ENCODE assay signal across 13 mouse cellular contexts in the genomic region with DNA sequence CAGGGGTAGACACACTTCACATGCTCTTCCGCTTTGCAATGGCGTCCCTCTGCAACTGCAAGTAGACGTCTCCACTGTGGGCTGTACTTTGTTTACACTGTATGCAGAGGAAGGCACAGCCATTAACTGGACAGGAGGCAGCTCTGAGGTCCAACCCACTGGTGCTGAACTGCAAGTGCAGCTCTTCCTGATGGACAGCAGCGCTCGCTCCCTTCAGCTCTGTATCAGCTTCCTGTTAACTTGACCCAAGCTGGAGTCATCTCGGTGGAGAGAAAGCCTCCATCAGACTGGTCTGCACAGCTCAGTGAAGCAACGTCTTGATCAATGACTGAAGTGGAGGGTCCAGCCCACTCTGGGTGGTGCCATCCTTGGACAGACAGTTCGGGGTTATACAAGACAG. TPM values are rescaled to one million over a fixed set of nuclear protein-coding genes. Genes with fewer than 3 reads are reported as not detected.
DNase-seq lines count a peak whose midpoint lies in the region; ATAC-seq lines count a peak whose summit lies in the region.
"Had no signal": no experiment of that assay in that cellular context is flagged by ENCODE, and none has a peak within 500 bp of the region (broad histone marks: within the 10 kb centered on the region; RNA-seq: fewer than 3 reads in every experiment).

No protein-coding gene starts in this region.

- peak; percentile 83 for DNase-seq in heart, adult 11 months
- no peak for DNase-seq in heart, adult 8-10 months (ENCODE audit: low spot score)
- DNase-seq in lung, postnatal 25 days (ENCODE audit: low spot score): no peak
- peak; percentile 50 to 69 for DNase-seq in kidney, postnatal 4 days
- DNase-seq in urinary bladder, postnatal 14 days (ENCODE audit: low spot score): no peak
- DNase-seq in gastrocnemius, postnatal 4 days (ENCODE audit: low spot score in 2 of 2): no peak
- DNase-seq: adrenal gland, postnatal 36 days; B cell, adult 2 months; cerebellum, adult 9-10 months; right cerebral cortex, postnatal 4 days had no signal

- H3K36me3 ChIP-seq in lung, embryonic 16.5 days (ENCODE audit: control insufficient read depth, insufficient read depth, low read length): no peaks in the 10 kb centered on the region
- H3K36me3 ChIP-seq in stomach, embryonic 16.5 days (ENCODE audit: control insufficient read depth, insufficient read depth, low read length): no peaks in the 10 kb centered on the region
- H3K36me3 ChIP-seq: midbrain, embryonic 12.5 days had no signal

- no peaks in the 10 kb centered on the region for H3K9me3 ChIP-seq in lung, embryonic 16.5 days (ENCODE audit: control insufficient read depth, low read length)
- H3K9me3 ChIP-seq in stomach, embryonic 16.5 days (replicated peaks; ENCODE audit: control insufficient read depth, low read length): no peaks in the 10 kb centered on the region
- H3K9me3 ChIP-seq: midbrain, embryonic 12.5 days had no signal

- H3K9ac ChIP-seq in lung, embryonic 16.5 days (ENCODE audit: low read length): no peak overlapping the region
- H3K9ac ChIP-seq in stomach, embryonic 16.5 days (ENCODE audit: low read length): no peak overlapping the region
- H3K9ac ChIP-seq: midbrain, embryonic 12.5 days had no signal

- no peaks in the 10 kb centered on the region for H3K27me3 ChIP-seq in lung, embryonic 16.5 days (ENCODE audit: control insufficient read depth, insufficient read depth, low read depth, low read length)
- no peaks in the 10 kb centered on the region for H3K27me3 ChIP-seq in stomach, embryonic 16.5 days (ENCODE audit: control insufficient read depth, insufficient read depth, low read length)
- H3K27me3 ChIP-seq: midbrain, embryonic 12.5 days had no signal

- H3K27ac ChIP-seq in lung, embryonic 16.5 days (ENCODE audit: low read length): no peak overlapping the region
- no peak overlapping the region for H3K27ac ChIP-seq in stomach, embryonic 16.5 days (ENCODE audit: low read length)
- H3K27ac ChIP-seq: midbrain, embryonic 12.5 days had no signal

- H3K4me2 ChIP-seq in lung, embryonic 16.5 days (ENCODE audit: low read depth, low read length): no peak overlapping the region
- no peak overlapping the region for H3K4me2 ChIP-seq in stomach, embryonic 16.5 days (ENCODE audit: low read depth, low read length)
- H3K4me2 ChIP-seq: midbrain, embryonic 12.5 days had no signal

- WGBS in lung, embryonic 16.5 days: 33% methylated on average over 8 of the region's 8 CpGs
- WGBS in stomach, embryonic 16.5 days: 35% methylated on average over 8 of the region's 8 CpGs

- ATAC-seq in lung, embryonic 16.5 days (ENCODE audit: low read depth): peak; percentile 72
- peak; percentile 54 for ATAC-seq in stomach, embryonic 16.5 days (ENCODE audit: insufficient read depth, low FRiP score)

- H3K4me1 ChIP-seq in lung, embryonic 16.5 days (replicated peaks; ENCODE audit: control insufficient read depth, insufficient read depth, low read length): peaks cover 12% of the 10 kb centered on the region
- H3K4me1 ChIP-seq in stomach, embryonic 16.5 days (ENCODE audit: control insufficient read depth, insufficient read depth, low read length): peaks cover 25% of the 10 kb centered on the region

- no peak overlapping the region for H3K4me3 ChIP-seq in lung, embryonic 16.5 days (ENCODE audit: low read length)
- H3K4me3 ChIP-seq in stomach, embryonic 16.5 days (replicated peaks; ENCODE audit: low read length): no peak overlapping the region
- H3K4me3 ChIP-seq: midbrain, embryonic 12.5 days had no signal

RNA-seq across cellular contexts. Expression of gene Zfp704, which starts 57.6 kb away (rescaled TPM):
- 10 to 100 TPM; 15.6 to 18.2 (median 16.6) TPM for total RNA-seq in heart, adult 8-10 months (2022)
- 8.9 and 9.0 TPM in 2 replicates for polyA plus RNA-seq in lung, embryonic 16.5 days (2015; fragmentation: Nextera tagmentation; extraction: Ambion mirVana)
- 8.5 and 9.5 TPM in 2 replicates for polyA plus RNA-seq in stomach, embryonic 16.5 days (2015; fragmentation: Nextera tagmentation; extraction: Ambion mirVana)
- total RNA-seq in gastrocnemius, postnatal 4 days (2021): 10 to 100 TPM; 29.9 to 30.7 TPM

Comparison
In these comparisons a context has a peak if more than half of its experiments do, and no peak if none do; other contexts are left out.
1. DNase-seq: peak in heart, adult 11 months (single experiment) and kidney, postnatal 4 days (2 of 2); none in heart, adult 8-10 months (single experiment), lung, postnatal 25 days (single experiment), urinary bladder, postnatal 14 days (single experiment) and gastrocnemius, postnatal 4 days (0 of 2).